Mouse (Mus musculus) liver, embryonic 11.5 days (tissue): ENCODE measurements around the gene Gtsf1. TPM values are rescaled to one million over a fixed set of nuclear protein-coding genes. Genes with fewer than 3 reads are reported as not detected.

ENCODE experiments used
- ATAC-seq: fragments of 200-750 bp; cut with Nextera tagmentation; replicated peaks from 2 replicates; pipeline ENCODE4 v1.8.0; 2017; ENCODE audit warnings: moderate number of reproducible peaks, mild to moderate bottlenecking, moderate TSS enrichment, moderate library complexity; ENCODE audit not compliant: low FRiP score
- DNase-seq: peaks from one replicate; pipeline ENCODE4 v3.0.0-alpha.2; 2017; ENCODE audit warnings: low spot score
- H3K27ac ChIP-seq: fragments of 300-500 bp; sonication (generic); 2 replicates; pipeline ENCODE4 v1.5.1; 2014; ENCODE audit warnings: mild to moderate bottlenecking, low read depth, low read length, control low read depth
- H3K27me3 ChIP-seq: fragments of 300-500 bp; sonication (generic); replicated peaks from 2 replicates; pipeline ENCODE4 v1.6.1; 2014; ENCODE audit warnings: low read length, mixed read lengths; ENCODE audit not compliant: control insufficient read depth, insufficient read depth
- H3K36me3 ChIP-seq: fragments of 300-500 bp; sonication (generic); 2 replicates; pipeline ENCODE4 v1.6.1; 2014; ENCODE audit warnings: mild to moderate bottlenecking, low read length, moderate library complexity, mixed read lengths; ENCODE audit not compliant: control insufficient read depth, insufficient read depth
- H3K4me1 ChIP-seq: fragments of 300-500 bp; sonication (generic); replicated peaks from 2 replicates; pipeline ENCODE4 v1.6.1; 2014; ENCODE audit warnings: low read length, mixed read lengths; ENCODE audit not compliant: control insufficient read depth, insufficient read depth
- H3K4me2 ChIP-seq: fragments of 300-500 bp; sonication (generic); 2 replicates; pipeline ENCODE4 v1.6.1; 2014; ENCODE audit warnings: mild to moderate bottlenecking, control low read depth, moderate library complexity
- H3K4me3 ChIP-seq: fragments of 300-500 bp; sonication (generic); 2 replicates; pipeline ENCODE4 v1.5.1; 2014; ENCODE audit warnings: low read depth, low read length, control low read depth
- H3K9ac ChIP-seq: fragments of 300-500 bp; sonication (generic); 2 replicates; pipeline ENCODE4 v1.6.1; 2014; ENCODE audit warnings: low read depth, low read length, control low read depth
- H3K9me3 ChIP-seq: fragments of 300-500 bp; sonication (generic); 2 replicates; pipeline ENCODE4 v1.6.1; 2016; ENCODE audit warnings: low read length, inconsistent platforms, mixed read lengths; ENCODE audit not compliant: control insufficient read depth
- WGBS: fragments of 180-500 bp; shearing (Covaris S2); extraction: QIAGEN DNeasy Blood & Tissue Kit; methylation state at CpG from one replicate; pipeline ENCODE4 v1.1.7; 2014; 5-methylcytosine and 5-hydroxymethylcytosine counted together
- polyA plus RNA-seq: library from polyadenylated mRNA; unstranded; fragments of >200 nt; fragmentation: Nextera tagmentation; extraction: Ambion mirVana; gene quantifications from 2 replicates; pipeline ENCODE4 v1.2.1, GENCODE M21; 2014

Gtsf1 gene
- polyA plus RNA-seq: 0.31 TPM in 1 of 2 replicates, not detected in the other

- ATAC-seq (no peak), DNase-seq (no peak)
- H3K4me1 ChIP-seq: no peaks in the 10 kb centered on the region
- no peaks in the 10 kb centered on the region for H3K9me3 ChIP-seq
- no peak within 1 kb of the TSS for H3K4me3 ChIP-seq
- WGBS: 80% methylated on average over 16 of the region's 16 CpGs
- no peaks in the 10 kb centered on the region for H3K27me3 ChIP-seq
- no peak within 1 kb of the TSS for H3K4me2 ChIP-seq
- H3K36me3 ChIP-seq: no peaks in the 10 kb centered on the region
- H3K27ac ChIP-seq: no peak within 1 kb of the TSS
- H3K9ac ChIP-seq: no peak within 1 kb of the TSS
These were observed at the start of gene Gtsf1 for GRCm38 (mm10) chr15:103430241-103430640. Gtsf1 (minus strand) TSS chr15:103430470.

GRCm38 (mm10) chr15:103479080-103479606, 48.9 kb upstream of the Gtsf1 start:
- no peaks in the 10 kb centered on the region for H3K27me3 ChIP-seq
- no peak overlapping the region for H3K4me3 ChIP-seq
- DNase-seq (no peak), ATAC-seq (no peak)
- H3K36me3 ChIP-seq: no peaks in the 10 kb centered on the region
- H3K27ac ChIP-seq: no peak overlapping the region
- H3K4me1 ChIP-seq: no peaks in the 10 kb centered on the region
- no peaks in the 10 kb centered on the region for H3K9me3 ChIP-seq
- no peak overlapping the region for H3K9ac ChIP-seq
- no peak overlapping the region for H3K4me2 ChIP-seq
- WGBS: 76% methylated on average over 1 of the region's 1 CpGs

- Histone ChIP-seq H3K4me3 (no peak overlapping the region), H3K9ac (no peak overlapping the region), H3K4me1 (no peaks in the 10 kb centered on the region), H3K9me3 (no peaks in the 10 kb centered on the region), H3K4me2 (no peak overlapping the region), H3K36me3 (no peaks in the 10 kb centered on the region), H3K27me3 (no peaks in the 10 kb centered on the region), H3K27ac (no peak overlapping the region)
- DNase-seq (no peak), ATAC-seq (no peak)
- 83% methylated on average over 5 of the region's 5 CpGs for WGBS
These were observed 43.5 kb upstream of the Gtsf1 start for GRCm38 (mm10) chr15:103473769-103474168.

GRCm38 (mm10) chr15:103473182-103473581, 42.9 kb upstream of the Gtsf1 start:
- DNase-seq (no peak), ATAC-seq (no peak)
- no peaks in the 10 kb centered on the region for H3K27me3 ChIP-seq
- H3K9me3 ChIP-seq: no peaks in the 10 kb centered on the region
- no peak overlapping the region for H3K9ac ChIP-seq
- H3K4me2 ChIP-seq: no peak overlapping the region
- no peaks in the 10 kb centered on the region for H3K36me3 ChIP-seq
- no peak overlapping the region for H3K27ac ChIP-seq
- 83% methylated on average over 7 of the region's 7 CpGs for WGBS
- no peak overlapping the region for H3K4me3 ChIP-seq
- H3K4me1 ChIP-seq: no peaks in the 10 kb centered on the region

GRCm38 (mm10) chr15:103472265-103472664, 42.0 kb upstream of the Gtsf1 start:
- H3K27ac ChIP-seq: no peak overlapping the region

GRCm38 (mm10) chr15:103471488-103472194, 41.4 kb upstream of the Gtsf1 start:
- Histone ChIP-seq H3K9me3 (no peaks in the 10 kb centered on the region), H3K4me1 (no peaks in the 10 kb centered on the region), H3K4me2 (no peak overlapping the region), H3K27me3 (no peaks in the 10 kb centered on the region), H3K27ac (no peak overlapping the region), H3K9ac (no peak overlapping the region), H3K36me3 (no peaks in the 10 kb centered on the region), H3K4me3 (no peak overlapping the region)
- DNase-seq: no peak
- ATAC-seq: no peak
- WGBS: 82% methylated on average over 7 of the region's 7 CpGs

More at GRCm38 (mm10) chr15:103472265-103472664, 42.0 kb upstream of the Gtsf1 start:
- no peaks in the 10 kb centered on the region for H3K36me3 ChIP-seq
- 77% methylated on average over 3 of the region's 3 CpGs for WGBS
- DNase-seq: no peak
- no peak for ATAC-seq
- no peaks in the 10 kb centered on the region for H3K27me3 ChIP-seq
- no peaks in the 10 kb centered on the region for H3K4me1 ChIP-seq
- no peaks in the 10 kb centered on the region for H3K9me3 ChIP-seq
- no peak overlapping the region for H3K4me3 ChIP-seq
- H3K9ac ChIP-seq: no peak overlapping the region
- no peak overlapping the region for H3K4me2 ChIP-seq

GRCm38 (mm10) chr15:103462539-103463261, 32.4 kb upstream of the Gtsf1 start:
- H3K4me1 ChIP-seq: no peaks in the 10 kb centered on the region
- no peak for ATAC-seq
- no peak overlapping the region for H3K4me2 ChIP-seq

GRCm38 (mm10) chr15:103454449-103454848, 24.2 kb upstream of the Gtsf1 start:
- Histone ChIP-seq H3K4me1 (no peaks in the 10 kb centered on the region), H3K4me2 (peak overlapping the region; percentile 50), H3K4me3 (peak overlapping the region; percentile 26; the same call in 1 of the 2 replicates), H3K36me3 (no peaks in the 10 kb centered on the region), H3K27me3 (no peaks in the 10 kb centered on the region), H3K27ac (no peak overlapping the region), H3K9ac (no peak overlapping the region), H3K9me3 (no peaks in the 10 kb centered on the region)
- DNase-seq: no peak
- WGBS: 62% methylated on average over 6 of the region's 6 CpGs
- no peak for ATAC-seq

More at GRCm38 (mm10) chr15:103462539-103463261, 32.4 kb upstream of the Gtsf1 start:
- no peak overlapping the region for H3K27ac ChIP-seq
- no peaks in the 10 kb centered on the region for H3K36me3 ChIP-seq
- DNase-seq: no peak
- 61% methylated on average over 7 of the region's 7 CpGs for WGBS
- H3K27me3 ChIP-seq: no peaks in the 10 kb centered on the region
- no peak overlapping the region for H3K4me3 ChIP-seq
- no peak overlapping the region for H3K9ac ChIP-seq
- H3K9me3 ChIP-seq: no peaks in the 10 kb centered on the region
